Mouse (Mus musculus) midbrain, embryonic 12.5 days (tissue): ENCODE data around the gene Zfp239. TPM values are rescaled to one million over a fixed set of nuclear protein-coding genes. Genes with fewer than 3 reads are reported as not detected.

Experiments used
- ATAC-seq: fragments of 200-750 bp; cut with Nextera tagmentation; 2 replicates; pipeline ENCODE4 v1.8.0; 2017; ENCODE audit warnings: low read depth, moderate TSS enrichment, moderate library complexity; ENCODE audit not compliant: low FRiP score
- H3K27ac ChIP-seq: fragments of 300-500 bp; sonication (generic); replicated peaks from 2 replicates; pipeline ENCODE4 v1.5.1; 2016; ENCODE audit warnings: mild to moderate bottlenecking
- H3K27me3 ChIP-seq: fragments of 300-500 bp; sonication (generic); 2 replicates; pipeline ENCODE4 v1.6.1; 2016; ENCODE audit warnings: mild to moderate bottlenecking
- H3K36me3 ChIP-seq: fragments of 300-500 bp; sonication (generic); 2 replicates; pipeline ENCODE4 v1.6.1; 2016
- H3K4me1 ChIP-seq: fragments of 300-500 bp; sonication (generic); 2 replicates; pipeline ENCODE4 v1.6.1; 2016
- H3K4me2 ChIP-seq: fragments of 300-500 bp; sonication (generic); replicated peaks from 2 replicates; pipeline ENCODE4 v1.6.1; 2016; ENCODE audit warnings: mild to moderate bottlenecking, moderate library complexity
- H3K4me3 ChIP-seq: fragments of 300-500 bp; sonication (generic); 2 replicates; pipeline ENCODE4 v1.5.1; 2016; ENCODE audit warnings: mild to moderate bottlenecking
- H3K9ac ChIP-seq: fragments of 300-500 bp; sonication (generic); replicated peaks from 2 replicates; pipeline ENCODE4 v1.6.1; 2016; ENCODE audit warnings: mild to moderate bottlenecking, moderate library complexity
- H3K9me3 ChIP-seq: fragments of 300-500 bp; sonication (generic); 2 replicates; pipeline ENCODE4 v1.6.1; 2016; ENCODE audit warnings: mild to moderate bottlenecking
- WGBS: fragments of 180-500 bp; shearing (Covaris S2); methylation state at CpG from one replicate; pipeline ENCODE4 v1.1.7; 2016; 5-methylcytosine and 5-hydroxymethylcytosine counted together
- polyA plus RNA-seq: library from polyadenylated mRNA; unstranded; fragments of >200 nt; fragmentation: Nextera tagmentation; extraction: Ambion mirVana; gene quantifications from 2 replicates; pipeline ENCODE4 v1.2.1, GENCODE M21; 2016

Gene Zfp239
- polyA plus RNA-seq, 1 experiment from 2014 or later, result 12.7 TPM

- Histone ChIP-seq H3K9me3 (no peaks in the 10 kb centered on the region), H3K27ac (peak overlapping the region; percentile 97; the same call in 1 of the 2 replicates), H3K4me3 (peak overlapping the region; percentile 50), H3K36me3 (no peaks in the 10 kb centered on the region), H3K27me3 (no peaks in the 10 kb centered on the region), H3K4me2 (peak overlapping the region; percentile 66), H3K9ac (peak overlapping the region; percentile 64; the same call in 1 of the 2 replicates), H3K4me1 (peaks cover 10% of the 10 kb centered on the region; the same call in 1 of the 2 replicates)
- whole genome bisulfite sequencing, result 52% methylated on average over 3 of the region's 3 CpGs
- ATAC-seq, result no peak
These were observed 18.5 kb downstream of the Zfp239 start for GRCm38 (mm10) chr6:117880394-117880838.

GRCm38 (mm10) chr6:117881229-117881628 lies 19.3 kb downstream of the Zfp239 start:
- no peak for ATAC-seq
- no peak overlapping the region for H3K4me3 ChIP-seq

GRCm38 (mm10) chr6:117881997-117882396 lies 20.1 kb downstream of the Zfp239 start:
- Histone ChIP-seq H3K27ac (no peak overlapping the region), H3K27me3 (no peaks in the 10 kb centered on the region), H3K9me3 (no peaks in the 10 kb centered on the region), H3K4me3 (no peak overlapping the region), H3K9ac (no peak overlapping the region), H3K36me3 (no peaks in the 10 kb centered on the region), H3K4me1 (peaks cover 10% of the 10 kb centered on the region; the same call in 1 of the 2 replicates), H3K4me2 (no peak overlapping the region)
- WGBS, result 74% methylated on average over 7 of the region's 7 CpGs
- no peak for ATAC-seq

More at GRCm38 (mm10) chr6:117881229-117881628, 19.3 kb downstream of the Zfp239 start:
- no peak overlapping the region for H3K9ac ChIP-seq
- no peak overlapping the region for H3K27ac ChIP-seq
- H3K36me3 ChIP-seq, result no peaks in the 10 kb centered on the region
- WGBS, result 46% methylated on average over 7 of the region's 7 CpGs
- no peak overlapping the region for H3K4me2 ChIP-seq
- H3K27me3 ChIP-seq, result no peaks in the 10 kb centered on the region
- peaks cover 10% of the 10 kb centered on the region; the same call in 1 of the 2 replicates for H3K4me1 ChIP-seq
- no peaks in the 10 kb centered on the region for H3K9me3 ChIP-seq

- no peak overlapping the region for H3K4me3 ChIP-seq
- no peak overlapping the region for H3K27ac ChIP-seq
- H3K9ac ChIP-seq, result no peak overlapping the region
- H3K4me2 ChIP-seq, result no peak overlapping the region
- WGBS, result 87% methylated on average over 2 of the region's 2 CpGs
- peaks cover 8% of the 10 kb centered on the region; the same call in 1 of the 2 replicates for H3K4me1 ChIP-seq
- H3K27me3 ChIP-seq, result peaks cover 3% of the 10 kb centered on the region; the same call in 1 of the 2 replicates
- no peaks in the 10 kb centered on the region for H3K9me3 ChIP-seq
- ATAC-seq, result no peak
- H3K36me3 ChIP-seq, result no peaks in the 10 kb centered on the region
These were observed 24.0 kb downstream of the Zfp239 start for GRCm38 (mm10) chr6:117885943-117886342.

GRCm38 (mm10) chr6:117888032-117888431 lies 26.1 kb downstream of the Zfp239 start:
- ATAC-seq, result no peak
- no peak overlapping the region for H3K4me3 ChIP-seq
- peaks cover 3% of the 10 kb centered on the region; the same call in 1 of the 2 replicates for H3K27me3 ChIP-seq
- no peaks in the 10 kb centered on the region for H3K36me3 ChIP-seq
- H3K9ac ChIP-seq, result no peak overlapping the region
- H3K9me3 ChIP-seq, result no peaks in the 10 kb centered on the region
- H3K4me2 ChIP-seq, result no peak overlapping the region
- no peak overlapping the region for H3K27ac ChIP-seq
- 0 out of 2 replicates have a peak, but pooled peaks cover 3% of the 10 kb centered on the region for H3K4me1 ChIP-seq
- WGBS, result 69% methylated on average over 1 of the region's 1 CpGs

GRCm38 (mm10) chr6:117888642-117889096 lies 26.8 kb downstream of the Zfp239 start:
- ATAC-seq, result no peak
- no peak overlapping the region for H3K9ac ChIP-seq
- H3K27me3 ChIP-seq, result peaks cover 3% of the 10 kb centered on the region; the same call in 1 of the 2 replicates
- no peak overlapping the region for H3K27ac ChIP-seq
- WGBS, result 60% methylated on average over 2 of the region's 2 CpGs
- H3K4me2 ChIP-seq, result no peak overlapping the region
- no peaks in the 10 kb centered on the region for H3K9me3 ChIP-seq
- no peaks in the 10 kb centered on the region for H3K36me3 ChIP-seq
- 0 out of 2 replicates have a peak, but pooled peaks cover 3% of the 10 kb centered on the region for H3K4me1 ChIP-seq
- no peak overlapping the region for H3K4me3 ChIP-seq

- H3K4me2 ChIP-seq, result no peak overlapping the region
- no peak overlapping the region for H3K4me3 ChIP-seq
- H3K27me3 ChIP-seq, result peaks cover 3% of the 10 kb centered on the region; the same call in 1 of the 2 replicates
- 81% methylated on average over 6 of the region's 6 CpGs for WGBS
- no peak for ATAC-seq
- H3K9ac ChIP-seq, result no peak overlapping the region
- no peaks in the 10 kb centered on the region for H3K36me3 ChIP-seq
- 0 out of 2 replicates have a peak, but pooled peaks cover 3% of the 10 kb centered on the region for H3K4me1 ChIP-seq
- H3K9me3 ChIP-seq, result no peaks in the 10 kb centered on the region
- H3K27ac ChIP-seq, result no peak overlapping the region
These were observed 28.4 kb downstream of the Zfp239 start for GRCm38 (mm10) chr6:117890257-117890656.

- H3K9me3 ChIP-seq, result no peaks in the 10 kb centered on the region
- no peak overlapping the region for H3K27ac ChIP-seq
- H3K36me3 ChIP-seq, result no peaks in the 10 kb centered on the region
- no peak overlapping the region for H3K4me3 ChIP-seq
- no peak for ATAC-seq
- 0 out of 2 replicates have a peak, but pooled peaks cover 3% of the 10 kb centered on the region for H3K4me1 ChIP-seq
- H3K4me2 ChIP-seq, result no peak overlapping the region
- H3K9ac ChIP-seq, result no peak overlapping the region
- H3K27me3 ChIP-seq, result peaks cover 3% of the 10 kb centered on the region; the same call in 1 of the 2 replicates
- 68% methylated on average over 14 of the region's 14 CpGs for WGBS
These were observed 29.7 kb downstream of the Zfp239 start for GRCm38 (mm10) chr6:117891369-117892160.

- Histone ChIP-seq H3K9ac (no peak overlapping the region), H3K27ac (no peak overlapping the region), H3K36me3 (no peaks in the 10 kb centered on the region), H3K27me3 (peaks cover 3% of the 10 kb centered on the region; the same call in 1 of the 2 replicates), H3K9me3 (no peaks in the 10 kb centered on the region), H3K4me2 (no peak overlapping the region), H3K4me1 (0 out of 2 replicates have a peak, but pooled peaks cover 3% of the 10 kb centered on the region), H3K4me3 (no peak overlapping the region)
- no peak for ATAC-seq
- WGBS, result 67% methylated on average over 3 of the region's 3 CpGs
These were observed 30.5 kb downstream of the Zfp239 start for GRCm38 (mm10) chr6:117892386-117892785.

GRCm38 (mm10) chr6:117893435-117893834 lies 31.5 kb downstream of the Zfp239 start:
- Histone ChIP-seq H3K4me3 (no peak overlapping the region), H3K4me2 (no peak overlapping the region), H3K36me3 (no peaks in the 10 kb centered on the region), H3K27ac (no peak overlapping the region), H3K9ac (no peak overlapping the region), H3K4me1 (0 out of 2 replicates have a peak, but pooled peaks cover 3% of the 10 kb centered on the region), H3K27me3 (no peaks in the 10 kb centered on the region), H3K9me3 (no peaks in the 10 kb centered on the region)
- 96% methylated on average over 2 of the region's 2 CpGs for WGBS
- ATAC-seq, result no peak

- H3K9me3 ChIP-seq, result no peaks in the 10 kb centered on the region
- ATAC-seq, result no peak
- H3K4me1 ChIP-seq, result no peaks in the 10 kb centered on the region
- no peaks in the 10 kb centered on the region for H3K36me3 ChIP-seq
- H3K9ac ChIP-seq, result no peak overlapping the region
- no peak overlapping the region for H3K27ac ChIP-seq
- no peak overlapping the region for H3K4me3 ChIP-seq
- H3K27me3 ChIP-seq, result no peaks in the 10 kb centered on the region
- H3K4me2 ChIP-seq, result no peak overlapping the region
- 79% methylated on average over 5 of the region's 5 CpGs for whole genome bisulfite sequencing
These were observed 35.9 kb downstream of the Zfp239 start for GRCm38 (mm10) chr6:117897800-117898199.
